Mouse (Mus musculus): ENCODE data around the gene Lipn.

The Lipn gene

DNA sequence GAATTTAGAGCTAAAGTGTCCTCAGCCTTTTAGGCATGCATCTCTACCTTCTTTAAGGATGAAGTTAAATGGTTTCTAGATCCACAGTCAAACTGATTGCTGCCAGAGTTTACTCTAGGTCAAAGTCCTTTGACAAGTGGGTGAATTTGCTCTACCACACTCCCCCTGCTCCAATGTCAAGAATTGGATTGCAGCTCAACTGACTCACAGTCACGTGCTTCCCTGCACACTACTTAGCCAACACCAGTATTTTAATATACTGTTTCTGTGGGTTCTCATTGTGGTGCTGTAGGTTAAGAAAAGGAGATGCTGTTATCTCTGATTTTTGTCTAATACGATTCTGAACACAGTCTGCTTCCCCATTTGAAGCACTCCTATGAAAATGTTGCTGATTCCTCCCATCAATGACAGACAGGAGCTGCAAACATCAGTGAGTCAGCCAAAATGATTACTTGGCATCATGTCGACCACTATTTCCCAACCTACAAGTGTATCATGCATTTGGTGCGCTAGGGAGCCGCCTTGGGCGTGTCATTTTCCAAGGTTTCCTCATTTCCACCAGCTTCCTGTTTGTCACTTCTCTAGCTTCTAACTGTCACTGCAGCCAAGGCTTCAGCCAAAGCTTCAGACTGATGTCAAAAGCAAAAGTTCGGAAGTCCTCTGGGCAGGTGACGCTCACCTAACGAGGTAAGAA lies at the start of gene Lipn:
Lipn (plus strand) TSS at position 580 of the 694 bp plus-strand sequence.
- in situ Hi-C loops (cut with MboI, MseI): no loop called here

DNA sequence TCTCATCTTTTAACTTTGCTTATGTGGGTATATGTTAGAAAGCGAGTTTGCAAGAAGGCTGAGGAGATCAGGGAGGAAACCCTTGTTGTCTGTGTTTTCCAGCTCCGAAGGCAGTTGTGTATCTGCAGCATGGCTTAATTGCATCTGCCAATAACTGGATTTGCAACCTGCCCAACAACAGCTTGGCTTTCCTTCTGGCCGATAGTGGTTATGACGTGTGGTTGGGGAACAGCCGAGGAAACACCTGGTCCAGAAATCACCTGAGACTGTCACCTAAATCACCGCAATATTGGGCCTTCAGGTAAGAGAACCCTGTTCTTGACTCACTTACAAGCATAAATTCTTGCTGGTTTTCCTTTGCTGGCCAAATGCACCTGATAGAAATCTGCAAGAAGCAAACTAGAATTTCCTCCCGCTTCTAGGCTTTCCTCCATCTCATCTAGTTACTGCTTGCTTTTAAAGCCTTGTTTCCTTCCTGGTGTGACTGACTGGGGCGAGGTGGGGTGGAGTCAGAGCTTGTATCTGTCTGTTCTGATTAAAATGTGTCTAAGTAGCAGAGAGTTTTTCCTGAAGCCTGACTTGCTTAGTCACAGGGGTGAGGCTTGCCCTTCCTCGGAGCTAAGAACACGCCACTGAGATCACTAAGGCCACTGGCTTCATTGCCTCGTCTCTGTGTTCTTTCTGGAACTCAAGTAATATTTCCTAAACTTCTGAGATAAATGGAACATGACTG lies 45.6 kb upstream of the Lipn start:
- in situ Hi-C loops (cut with MboI, MseI): no loop called here

DNA sequence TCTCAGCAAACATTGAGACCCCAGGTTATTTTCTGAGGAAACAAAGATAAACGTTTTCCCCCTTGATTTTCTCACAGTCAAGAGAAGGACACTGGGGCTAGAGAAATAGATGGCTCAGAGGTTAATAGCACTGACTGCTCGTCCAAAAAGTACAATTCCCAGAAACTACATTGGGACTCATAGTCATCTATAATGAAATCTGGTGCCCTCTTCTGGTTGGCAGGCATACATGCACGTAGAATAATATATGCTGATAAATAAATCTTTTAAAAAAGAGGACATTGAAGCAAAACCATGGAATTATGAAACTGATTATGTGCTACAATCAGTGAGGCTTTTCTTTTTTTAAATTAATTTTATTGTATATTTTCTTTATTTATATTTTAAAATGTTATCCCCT lies 44.4 kb upstream of the Lipn start:
- in situ Hi-C loops (cut with MboI, MseI): no loop called here

DNA sequence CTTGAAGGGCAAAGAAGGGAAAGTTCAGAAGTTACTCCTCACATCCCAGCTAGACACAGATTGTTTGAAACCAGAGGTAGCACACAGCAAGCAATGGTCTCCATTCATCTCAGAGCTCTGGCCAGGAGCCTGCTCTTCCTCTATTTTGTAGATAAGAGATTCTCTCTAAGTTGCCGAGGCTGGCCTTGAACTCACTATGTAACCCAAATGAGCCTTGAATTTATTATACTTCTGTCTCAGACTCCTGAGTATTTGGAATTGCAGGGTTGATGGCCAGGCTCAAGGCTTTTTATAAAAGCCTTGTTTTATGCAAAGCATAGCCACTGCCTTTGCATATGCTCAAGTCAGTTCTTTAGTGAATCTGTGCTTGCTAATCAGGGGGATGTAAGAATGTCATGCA lies 27.4 kb upstream of the Lipn start:
- in situ Hi-C loops (cut with MboI, MseI): loop anchor here (10.0 kb wide), 1 partner anchor 1235 kb away; no protein-coding TSS in a partner anchor

DNA sequence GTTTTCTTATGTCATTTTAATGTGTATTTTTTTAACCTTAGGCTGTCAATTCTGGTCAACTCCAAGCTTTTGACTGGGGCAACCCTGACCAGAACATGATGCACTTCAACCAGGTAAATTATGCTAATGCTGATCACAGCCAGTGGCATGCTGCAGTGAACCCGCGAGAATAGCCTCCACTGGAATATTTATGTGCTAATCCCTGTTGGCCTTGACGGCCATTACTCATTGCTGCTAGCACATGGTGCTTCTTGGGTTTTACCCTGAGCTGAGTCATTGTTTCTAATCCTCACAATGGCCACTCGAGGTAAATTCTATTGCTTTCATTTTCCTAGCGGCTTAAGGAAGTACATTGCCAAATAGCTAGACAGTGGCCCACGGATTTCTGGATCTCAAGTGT lies 24.1 kb upstream of the Lipn start:
- in situ Hi-C loops (cut with MboI, MseI): loop anchor here (10.0 kb wide), 1 partner anchor 1232 kb away; no protein-coding TSS in a partner anchor

DNA sequence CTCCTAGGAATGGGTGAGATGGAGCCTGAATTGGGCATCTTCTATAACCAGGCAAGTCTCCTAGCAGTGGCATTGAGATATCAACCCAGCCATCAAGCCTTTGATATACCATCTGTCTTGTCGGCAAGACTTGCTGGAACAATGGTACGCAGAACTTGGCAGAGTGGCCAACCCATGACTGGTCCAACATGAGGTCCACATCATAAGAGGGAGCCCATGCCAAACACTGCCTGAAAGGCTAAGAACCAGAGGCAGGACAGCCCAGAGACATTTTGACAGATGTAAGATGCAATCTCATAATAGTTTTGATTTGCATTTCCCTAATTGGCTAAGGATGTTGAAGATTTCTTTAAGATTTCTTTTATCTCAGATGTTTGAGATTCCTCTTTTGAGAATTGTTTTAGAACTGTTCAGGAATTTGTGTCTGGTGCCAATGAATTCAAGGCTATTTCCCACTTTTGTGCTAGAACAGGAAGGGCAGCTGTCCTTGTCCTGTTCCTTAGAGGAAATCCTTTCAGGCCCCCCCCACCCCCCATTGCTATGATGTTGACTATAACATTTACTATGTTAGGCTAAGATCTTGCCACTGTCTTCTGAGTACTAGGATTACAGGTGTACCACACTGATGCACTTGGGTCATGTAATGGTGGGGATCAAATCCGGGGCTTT lies 17.7 kb upstream of the Lipn start:
- in situ Hi-C loops (cut with MboI, MseI): loop anchor here (10.0 kb wide), 1 partner anchor 1225 kb away; no protein-coding TSS in a partner anchor

DNA sequence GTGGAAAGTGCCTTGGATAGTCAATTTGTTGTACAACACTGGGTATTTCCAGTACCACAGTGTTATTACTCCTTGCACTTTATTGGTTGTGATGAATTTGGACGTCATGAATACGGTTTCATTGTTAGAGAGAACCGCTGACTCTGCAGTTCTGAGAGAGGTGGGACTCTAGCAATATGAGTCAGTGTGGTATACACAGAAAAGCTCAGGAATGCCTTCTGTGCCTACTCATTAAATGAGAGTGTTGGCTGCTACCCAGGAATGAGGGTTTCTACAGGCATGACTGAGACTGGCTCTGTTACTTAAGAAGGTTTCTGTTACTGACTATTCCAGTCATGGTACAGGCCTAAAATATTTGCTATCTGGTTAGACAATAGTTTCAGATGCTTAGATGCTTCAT lies 15.7 kb upstream of the Lipn start:
- in situ Hi-C loops (cut with MboI, MseI): no loop called here

DNA sequence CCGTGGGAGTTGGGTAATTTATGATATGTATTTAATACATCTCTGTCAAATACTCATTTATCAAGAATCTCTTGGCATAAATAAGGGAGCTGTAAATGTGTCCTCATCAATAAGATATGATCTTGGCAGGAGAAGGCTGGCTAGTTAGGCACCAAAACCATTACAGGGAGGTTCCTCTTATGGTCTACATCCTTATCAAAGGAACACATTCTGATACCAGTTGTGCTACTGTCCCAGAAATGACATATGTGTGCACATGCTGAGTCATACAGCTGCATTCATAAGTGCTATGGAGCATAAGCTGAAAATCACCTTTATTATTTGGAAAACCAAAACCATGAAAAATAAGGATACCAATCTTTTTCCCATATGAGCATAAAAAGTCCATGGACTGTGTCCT lies 3.6 kb upstream of the Lipn start:
- in situ Hi-C loops (cut with MboI, MseI): no loop called here

DNA sequence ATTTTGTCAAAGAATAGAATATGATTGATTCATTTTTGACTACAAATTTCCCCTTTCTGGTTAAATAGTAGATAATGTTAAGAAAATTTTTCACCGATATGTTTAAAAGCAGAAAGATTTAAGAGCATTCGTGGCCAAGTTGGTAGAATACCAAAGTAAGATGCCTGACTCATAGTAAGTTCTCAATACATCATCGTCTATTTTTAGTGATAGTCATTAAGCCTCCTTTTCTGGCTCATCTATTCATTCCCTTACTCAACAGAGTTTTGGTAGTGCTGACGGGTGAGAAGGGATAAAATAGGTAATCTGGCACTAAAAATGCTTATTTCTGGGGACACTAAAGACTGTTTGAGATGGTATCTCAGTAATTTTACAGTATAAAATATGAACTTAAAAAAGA lies 3.1 kb upstream of the Lipn start:
- in situ Hi-C loops (cut with MboI, MseI): no loop called here

DNA sequence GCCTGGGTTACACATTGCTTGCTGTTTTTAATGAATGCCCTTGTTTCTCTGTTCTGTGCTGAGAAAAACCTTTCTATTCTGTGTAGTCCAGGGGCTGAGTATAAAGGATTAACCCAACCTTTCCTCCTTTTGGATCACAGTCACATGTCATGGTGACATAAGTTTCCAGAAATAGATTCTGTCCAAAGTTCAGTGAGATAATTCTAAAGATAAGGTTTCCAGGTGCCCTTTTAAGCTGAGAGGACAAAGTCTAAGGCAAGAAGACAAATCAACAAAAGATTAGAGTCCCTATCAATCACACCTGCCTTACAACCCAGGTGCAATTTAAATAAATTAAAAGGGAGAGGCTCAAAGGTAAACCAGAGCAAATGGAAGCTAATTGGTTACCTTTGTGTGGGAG lies 7.1 kb downstream of the Lipn start:
- in situ Hi-C loops (cut with MboI, MseI): no loop called here

DNA sequence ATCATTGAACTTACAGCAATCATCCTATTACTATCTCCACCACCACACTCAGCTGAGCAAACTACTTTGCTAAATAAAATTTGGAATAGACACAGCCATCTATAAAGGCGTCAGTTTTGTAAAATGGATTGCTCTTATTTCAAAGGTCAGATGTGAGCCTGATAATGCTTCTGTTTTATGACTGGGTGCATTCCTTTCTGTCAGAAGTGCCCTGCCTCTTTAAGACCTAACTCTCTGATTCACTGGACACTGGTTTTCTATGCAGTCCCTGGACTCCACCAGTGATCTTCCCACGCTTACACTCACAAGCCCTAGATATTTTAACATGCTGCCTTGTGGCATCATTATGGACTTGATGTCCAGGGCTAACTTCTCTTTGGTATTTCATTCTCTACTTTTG lies 11.0 kb downstream of the Lipn start:
- in situ Hi-C loops (cut with MboI, MseI): no loop called here

DNA sequence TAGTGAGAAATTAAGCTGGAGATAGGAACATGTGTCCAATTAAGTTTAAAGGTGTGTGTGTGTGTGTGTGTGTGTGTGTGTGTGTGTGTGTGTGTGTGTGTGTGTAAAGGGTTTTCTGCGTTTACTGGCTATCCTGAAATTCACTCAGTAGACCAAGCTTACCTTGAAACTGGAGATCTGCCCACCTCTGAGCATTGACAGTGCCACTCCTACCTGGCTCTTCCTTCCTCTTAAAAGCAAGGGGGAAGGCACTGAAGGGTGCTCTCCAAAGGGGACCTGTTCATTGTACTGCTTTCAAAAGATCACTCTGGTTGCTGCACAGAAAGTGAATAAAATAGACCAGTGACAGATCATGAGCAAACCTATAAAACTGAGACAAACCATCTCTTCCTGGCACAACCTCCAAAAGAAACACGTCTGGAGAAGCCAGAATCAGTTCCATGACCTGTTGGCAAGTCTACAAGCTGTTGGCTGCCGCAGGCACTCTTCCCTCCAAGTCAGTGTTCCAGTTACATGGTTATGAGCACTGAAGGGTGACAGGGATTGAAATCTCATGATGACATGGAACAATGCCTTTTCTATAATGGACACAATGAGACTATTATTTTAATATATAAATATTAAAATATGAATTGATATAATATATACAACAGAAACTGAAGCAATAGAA lies 22.0 kb downstream of the Lipn start:
- in situ Hi-C loops (cut with MboI, MseI): no loop called here

DNA sequence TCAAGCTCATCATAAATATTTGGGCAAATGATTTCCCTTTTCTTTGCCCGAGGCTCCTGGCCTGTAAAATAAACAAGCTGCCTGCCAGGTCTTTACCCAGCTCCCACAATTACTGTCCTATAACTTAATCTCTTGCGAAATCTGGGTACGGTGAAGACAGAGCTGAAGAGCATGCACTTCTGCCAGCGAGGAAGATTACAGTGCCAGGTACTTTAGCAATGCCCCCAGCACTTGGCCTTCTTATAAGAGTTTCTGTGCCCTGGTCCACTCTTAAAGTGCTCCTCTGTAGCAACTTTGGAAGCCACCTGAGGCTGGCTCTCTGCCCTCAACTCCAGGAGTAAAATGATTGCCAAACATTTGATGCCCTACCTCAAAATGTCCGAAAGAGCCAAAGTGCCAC lies 28.2 kb downstream of the Lipn start:
- in situ Hi-C loops (cut with MboI, MseI): no loop called here

DNA sequence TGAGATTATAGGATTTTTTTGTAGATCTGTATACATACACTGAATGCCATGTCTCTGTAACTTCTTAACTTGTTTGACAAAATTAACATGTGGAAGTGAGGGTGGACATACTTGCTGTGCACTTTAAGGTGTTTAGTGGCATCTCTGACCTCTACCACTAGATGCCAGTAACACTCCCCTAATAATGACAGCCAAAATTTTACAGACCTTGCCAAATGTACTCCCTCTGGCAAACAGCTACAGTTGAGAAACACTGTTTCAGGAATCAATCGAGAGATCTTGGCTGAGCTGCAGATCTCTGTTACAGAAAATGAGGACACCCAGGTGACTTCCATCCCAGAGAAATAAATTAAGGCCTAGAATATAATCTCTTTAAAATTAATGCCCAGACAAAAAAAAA lies 29.1 kb downstream of the Lipn start:
- in situ Hi-C loops (cut with MboI, MseI): no loop called here

DNA sequence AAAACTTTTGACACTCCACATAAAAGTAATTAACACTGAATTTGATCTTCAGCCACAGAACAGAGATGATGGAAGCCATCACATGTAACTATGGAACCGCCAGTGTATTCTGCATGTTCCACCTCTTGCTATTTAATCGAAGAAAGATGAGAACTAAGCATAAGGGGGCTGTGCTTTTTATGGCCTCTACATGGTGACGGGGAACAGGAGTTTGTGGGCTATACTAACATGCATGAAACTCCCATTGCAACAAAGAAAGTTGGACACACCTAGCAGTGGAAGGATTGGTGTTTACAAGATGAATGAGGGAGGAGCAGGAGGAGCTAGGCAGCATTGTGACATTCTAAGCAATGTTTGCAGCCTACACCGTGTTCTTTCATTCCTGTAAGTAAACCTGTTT lies 33.5 kb downstream of the Lipn start, which contains the start of gene Lipm:
Lipm (plus strand) TSS at position 301 of the 400 bp plus-strand sequence.
- in situ Hi-C loops (cut with MboI, MseI): no loop called here

DNA sequence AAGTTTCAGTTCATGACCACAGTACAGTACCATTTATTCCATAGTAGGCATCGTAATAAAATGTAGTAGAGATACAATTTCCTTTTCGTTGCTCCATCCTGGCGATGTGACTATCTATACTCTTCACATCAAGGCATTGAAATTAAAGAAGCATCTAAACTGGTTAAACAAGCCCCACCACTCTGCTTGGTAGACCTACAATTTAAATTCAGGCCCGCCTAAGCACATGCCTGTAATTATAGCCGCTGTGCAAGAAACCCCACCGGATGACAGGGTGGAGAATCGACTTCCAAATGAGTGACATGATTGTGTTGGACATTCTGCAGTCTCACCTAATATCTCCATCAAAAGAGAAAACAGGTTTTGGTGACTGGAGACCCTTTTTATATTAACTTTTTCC lies 34.7 kb downstream of the Lipn start:
- in situ Hi-C loops (cut with MboI, MseI): no loop called here

DNA sequence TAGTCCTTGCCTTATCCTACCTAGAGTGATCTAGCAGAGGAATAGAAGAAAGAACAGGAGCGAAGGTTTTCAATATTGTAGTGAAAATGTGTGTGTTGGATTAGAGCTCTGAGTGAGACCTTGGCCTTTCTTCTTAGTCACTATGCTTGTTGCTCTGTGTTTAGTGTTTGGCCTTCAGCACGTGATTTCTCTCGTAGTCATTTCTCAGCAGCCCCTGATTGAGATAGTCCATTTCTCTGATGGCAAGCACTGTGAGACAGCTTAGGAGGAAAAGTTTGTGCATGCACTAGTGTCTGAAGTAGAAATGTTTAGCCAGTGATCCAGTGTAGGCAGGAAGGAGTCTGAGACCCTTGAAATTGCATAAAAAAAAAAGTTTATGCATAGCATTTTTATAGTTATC lies 37.7 kb downstream of the Lipn start:
- in situ Hi-C loops (cut with MboI, MseI): no loop called here

DNA sequence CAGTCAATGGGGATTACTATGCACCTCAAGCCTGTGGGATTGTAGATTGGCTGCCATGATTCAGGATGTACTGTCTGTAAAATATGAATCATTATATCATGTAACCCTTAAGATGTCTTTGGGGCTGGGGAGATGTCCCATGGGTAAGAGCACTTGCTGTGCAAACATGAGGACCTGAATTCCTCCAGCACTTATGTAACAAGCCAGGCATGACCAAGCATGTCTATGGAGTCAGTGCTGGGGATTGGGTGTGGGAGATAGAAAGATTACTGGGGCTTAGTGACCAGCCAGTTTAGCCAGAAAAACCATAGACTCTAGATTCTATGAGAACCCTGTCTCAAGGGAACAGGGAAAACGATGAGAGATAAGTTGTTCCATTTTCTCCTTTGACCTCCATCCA lies 51.9 kb downstream of the Lipn start:
- in situ Hi-C loops (cut with MboI, MseI): no loop called here

DNA sequence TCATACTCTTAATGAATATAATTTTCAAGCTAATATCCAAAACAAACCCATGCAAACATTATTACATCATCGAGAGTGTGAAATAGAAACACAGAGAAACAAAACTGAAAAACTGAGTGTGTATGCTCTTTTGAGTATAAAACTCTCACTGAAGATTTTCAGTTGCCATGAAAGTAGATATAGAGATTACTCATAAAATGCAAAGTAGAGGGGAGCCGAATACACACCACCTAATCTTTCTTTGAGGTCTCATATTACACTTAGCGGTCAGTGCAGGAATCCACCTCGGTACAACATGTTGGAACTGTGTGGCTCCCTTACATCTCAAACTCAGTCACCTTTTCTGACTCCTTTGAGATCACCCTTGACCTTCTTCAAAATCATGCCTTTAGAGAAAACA lies 52.5 kb downstream of the Lipn start:
- in situ Hi-C loops (cut with MboI, MseI): no loop called here

DNA sequence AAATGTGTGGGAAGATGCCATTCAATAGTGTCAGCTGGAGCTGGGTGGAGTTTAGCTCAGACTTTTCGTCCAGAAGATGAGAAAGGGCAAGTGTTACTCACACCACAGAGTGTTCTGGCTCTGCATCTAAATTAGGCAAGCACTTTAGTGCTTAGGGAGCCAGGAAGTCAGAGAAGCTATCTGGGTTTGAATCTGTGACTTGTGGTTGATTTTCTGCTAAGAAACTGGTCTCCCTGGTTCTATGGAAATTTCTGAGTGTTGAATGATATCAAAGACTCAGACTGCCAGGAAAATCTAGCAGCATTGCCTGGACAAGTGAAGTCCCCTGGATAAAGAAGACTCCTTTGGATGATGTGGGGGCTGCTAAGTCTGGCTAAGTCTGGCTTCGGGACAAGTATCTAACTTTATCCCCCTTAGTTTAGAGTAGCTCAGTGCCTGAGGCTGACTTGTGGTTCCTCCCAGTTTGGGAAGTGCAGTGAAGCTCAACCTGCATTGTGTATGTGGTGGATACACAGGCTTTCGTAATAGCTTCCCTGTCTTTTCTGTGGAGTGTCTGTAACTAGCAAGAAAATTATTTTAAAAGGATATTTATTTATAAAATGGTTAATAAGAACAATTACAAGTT lies 53.1 kb downstream of the Lipn start:
- in situ Hi-C loops (cut with MboI, MseI): no loop called here
